15 mouse cellular contexts compared by ENCODE assay signal in genomic region chr1:62190786-62191185, GRCm38 (mm10).
"Had no signal": no experiment of that assay in that cellular context is flagged by ENCODE, and none has a peak within 500 bp of the region (broad histone marks: within the 10 kb centered on the region; RNA-seq: fewer than 3 reads in every experiment).

No protein-coding gene starts in this region.

- H3K4me3 ChIP-seq: layer of hippocampus, adult 2 months; limb, embryonic 15.5 days; liver, embryonic 12.5 days; midbrain, embryonic 13.5 days; myocyte had no signal

- H3K9ac ChIP-seq: limb, embryonic 15.5 days; liver, embryonic 12.5 days; lung, embryonic 14.5 days; midbrain, embryonic 13.5 days had no signal

- ATAC-seq: liver, embryonic 12.5 days; midbrain, embryonic 13.5 days had no signal

- H3K27me3 ChIP-seq: limb, embryonic 15.5 days; liver, embryonic 12.5 days; midbrain, embryonic 13.5 days had no signal

- H3K4me2 ChIP-seq: limb, embryonic 15.5 days; liver, embryonic 12.5 days; lung, embryonic 14.5 days; midbrain, embryonic 13.5 days had no signal

- H3K9me3 ChIP-seq: limb, embryonic 15.5 days; liver, embryonic 12.5 days; midbrain, embryonic 13.5 days had no signal

- H3K36me3 ChIP-seq: limb, embryonic 15.5 days; liver, embryonic 12.5 days; midbrain, embryonic 13.5 days had no signal

- H3K4me1 ChIP-seq: liver, embryonic 12.5 days; midbrain, embryonic 13.5 days had no signal

- DNase-seq: kidney, adult 18-20 months; kidney, postnatal 10 days; kidney, postnatal 4 days; lung, postnatal 10 days; retina, postnatal 1 day; right cerebral cortex, postnatal 4 days; spleen, adult 18-20 months; thymus, adult 18-20 months; thymus, postnatal 14 days had no signal

- H3K27ac ChIP-seq: layer of hippocampus, adult 2 months; limb, embryonic 15.5 days; liver, embryonic 12.5 days; midbrain, embryonic 13.5 days had no signal
